Mouse (Mus musculus): ENCODE data around the gene Dusp16. TPM values are rescaled to one million over a fixed set of nuclear protein-coding genes. Genes with fewer than 3 reads are reported as not detected.

The Dusp16 gene
- polyA plus RNA-seq, 1 experiment from 2014 or later = 14.9 TPM

- Histone ChIP-seq H3K4me1 (ENCODE audit: control insufficient read depth, insufficient read depth, low read length) (peaks cover 3% of the 10 kb centered on the region), H3K36me3 (ENCODE audit: control insufficient read depth, insufficient read depth) (peaks cover 15% of the 10 kb centered on the region), H3K4me2 (ENCODE audit: low read depth, low read length) (peak overlapping the region; percentile 52), H3K9me3 (replicated peaks; ENCODE audit: control insufficient read depth, low read length) (no peaks in the 10 kb centered on the region), H3K27me3 (ENCODE audit: control insufficient read depth, insufficient read depth, low read length) (no peaks in the 10 kb centered on the region), H3K27ac (ENCODE audit: low read length) (peak overlapping the region; percentile 88), H3K4me3 (ENCODE audit: low read length) (peak overlapping the region; percentile 28), H3K9ac (ENCODE audit: low read length) (peak overlapping the region; percentile 54)
- peak; percentile 71 for ATAC-seq (replicated peaks; ENCODE audit: extremely low read depth, insufficient read depth, low FRiP score)
- 49% methylated on average over 11 of the region's 11 CpGs for WGBS
Observed at GRCm38 (mm10) chr6:134753858-134754257, 38.6 kb downstream of the Dusp16 start.

- WGBS = 90% methylated on average over 4 of the region's 4 CpGs
- peaks cover 15% of the 10 kb centered on the region for H3K36me3 ChIP-seq (ENCODE audit: control insufficient read depth, insufficient read depth)
- no peak for ATAC-seq (replicated peaks; ENCODE audit: extremely low read depth, insufficient read depth, low FRiP score)
Observed at GRCm38 (mm10) chr6:134753412-134753811, 39.0 kb downstream of the Dusp16 start.

GRCm38 (mm10) chr6:134751883-134752647 is 40.4 kb downstream of the Dusp16 start:
- no peak overlapping the region for H3K4me3 ChIP-seq (ENCODE audit: low read length)
- no peak overlapping the region for H3K27ac ChIP-seq (ENCODE audit: low read length)
- H3K9me3 ChIP-seq (replicated peaks; ENCODE audit: control insufficient read depth, low read length) = no peaks in the 10 kb centered on the region
- ATAC-seq (replicated peaks; ENCODE audit: extremely low read depth, insufficient read depth, low FRiP score) = no peak
- peaks cover 3% of the 10 kb centered on the region for H3K4me1 ChIP-seq (ENCODE audit: control insufficient read depth, insufficient read depth, low read length)
- no peak overlapping the region for H3K9ac ChIP-seq (ENCODE audit: low read length)
- peaks cover 18% of the 10 kb centered on the region; the same call in 1 of the 2 replicates for H3K36me3 ChIP-seq (ENCODE audit: control insufficient read depth, insufficient read depth)
- H3K27me3 ChIP-seq (ENCODE audit: control insufficient read depth, insufficient read depth, low read length) = no peaks in the 10 kb centered on the region
- no peak overlapping the region for H3K4me2 ChIP-seq (ENCODE audit: low read depth, low read length)
- WGBS = 79% methylated on average over 5 of the region's 5 CpGs

More at GRCm38 (mm10) chr6:134753412-134753811, 39.0 kb downstream of the Dusp16 start:
- Histone ChIP-seq H3K4me2 (ENCODE audit: low read depth, low read length) (no peak overlapping the region), H3K4me1 (ENCODE audit: control insufficient read depth, insufficient read depth, low read length) (peaks cover 3% of the 10 kb centered on the region), H3K4me3 (ENCODE audit: low read length) (no peak overlapping the region), H3K9me3 (replicated peaks; ENCODE audit: control insufficient read depth, low read length) (no peaks in the 10 kb centered on the region), H3K27me3 (ENCODE audit: control insufficient read depth, insufficient read depth, low read length) (no peaks in the 10 kb centered on the region), H3K27ac (ENCODE audit: low read length) (no peak overlapping the region), H3K9ac (ENCODE audit: low read length) (no peak overlapping the region)

- H3K36me3 ChIP-seq (ENCODE audit: control insufficient read depth, insufficient read depth) = peaks cover 18% of the 10 kb centered on the region; the same call in 1 of the 2 replicates
- 96% methylated on average over 4 of the region's 4 CpGs for WGBS
- no peak overlapping the region for H3K4me2 ChIP-seq (ENCODE audit: low read depth, low read length)
- peaks cover 3% of the 10 kb centered on the region for H3K4me1 ChIP-seq (ENCODE audit: control insufficient read depth, insufficient read depth, low read length)
- ATAC-seq (replicated peaks; ENCODE audit: extremely low read depth, insufficient read depth, low FRiP score) = no peak
- no peak overlapping the region for H3K27ac ChIP-seq (ENCODE audit: low read length)
- H3K9ac ChIP-seq (ENCODE audit: low read length) = no peak overlapping the region
- no peaks in the 10 kb centered on the region for H3K27me3 ChIP-seq (ENCODE audit: control insufficient read depth, insufficient read depth, low read length)
- no peaks in the 10 kb centered on the region for H3K9me3 ChIP-seq (replicated peaks; ENCODE audit: control insufficient read depth, low read length)
- no peak overlapping the region for H3K4me3 ChIP-seq (ENCODE audit: low read length)
Observed at GRCm38 (mm10) chr6:134751087-134751486, 41.3 kb downstream of the Dusp16 start.

GRCm38 (mm10) chr6:134748126-134748525 is 44.3 kb downstream of the Dusp16 start:
- no peak overlapping the region for H3K4me2 ChIP-seq (ENCODE audit: low read depth, low read length)
- no peak overlapping the region for H3K9ac ChIP-seq (ENCODE audit: low read length)
- H3K27ac ChIP-seq (ENCODE audit: low read length) = no peak overlapping the region
- H3K9me3 ChIP-seq (replicated peaks; ENCODE audit: control insufficient read depth, low read length) = no peaks in the 10 kb centered on the region
- H3K27me3 ChIP-seq (ENCODE audit: control insufficient read depth, insufficient read depth, low read length) = no peaks in the 10 kb centered on the region
- ATAC-seq (replicated peaks; ENCODE audit: extremely low read depth, insufficient read depth, low FRiP score) = no peak
- no peak overlapping the region for H3K4me3 ChIP-seq (ENCODE audit: low read length)
- H3K36me3 ChIP-seq (ENCODE audit: control insufficient read depth, insufficient read depth) = peaks cover 9% of the 10 kb centered on the region; the same call in 1 of the 2 replicates
- H3K4me1 ChIP-seq (ENCODE audit: control insufficient read depth, insufficient read depth, low read length) = peaks cover 2% of the 10 kb centered on the region
- WGBS = 88% methylated on average over 3 of the region's 3 CpGs

GRCm38 (mm10) chr6:134745876-134746275 is 46.5 kb downstream of the Dusp16 start:
- no peak overlapping the region for H3K27ac ChIP-seq (ENCODE audit: low read length)
- no peaks in the 10 kb centered on the region for H3K9me3 ChIP-seq (replicated peaks; ENCODE audit: control insufficient read depth, low read length)
- no peaks in the 10 kb centered on the region for H3K27me3 ChIP-seq (ENCODE audit: control insufficient read depth, insufficient read depth, low read length)
- H3K4me1 ChIP-seq (ENCODE audit: control insufficient read depth, insufficient read depth, low read length) = peaks cover 2% of the 10 kb centered on the region
- no peak overlapping the region for H3K9ac ChIP-seq (ENCODE audit: low read length)
- no peak overlapping the region for H3K4me2 ChIP-seq (ENCODE audit: low read depth, low read length)
- H3K36me3 ChIP-seq (ENCODE audit: control insufficient read depth, insufficient read depth) = peaks cover 9% of the 10 kb centered on the region; the same call in 1 of the 2 replicates
- no peak for ATAC-seq (replicated peaks; ENCODE audit: extremely low read depth, insufficient read depth, low FRiP score)
- no peak overlapping the region for H3K4me3 ChIP-seq (ENCODE audit: low read length)
- 93% methylated on average over 7 of the region's 7 CpGs for WGBS

- H3K4me3 ChIP-seq (ENCODE audit: low read length) = no peak overlapping the region
- peaks cover 2% of the 10 kb centered on the region for H3K4me1 ChIP-seq (ENCODE audit: control insufficient read depth, insufficient read depth, low read length)
- no peaks in the 10 kb centered on the region for H3K9me3 ChIP-seq (replicated peaks; ENCODE audit: control insufficient read depth, low read length)
- ATAC-seq (replicated peaks; ENCODE audit: extremely low read depth, insufficient read depth, low FRiP score) = no peak
- H3K36me3 ChIP-seq (ENCODE audit: control insufficient read depth, insufficient read depth) = peaks cover 10% of the 10 kb centered on the region
- H3K27me3 ChIP-seq (ENCODE audit: control insufficient read depth, insufficient read depth, low read length) = no peaks in the 10 kb centered on the region
- no peak overlapping the region for H3K9ac ChIP-seq (ENCODE audit: low read length)
- no peak overlapping the region for H3K27ac ChIP-seq (ENCODE audit: low read length)
- no peak overlapping the region for H3K4me2 ChIP-seq (ENCODE audit: low read depth, low read length)
Observed at GRCm38 (mm10) chr6:134743568-134743967, 48.9 kb downstream of the Dusp16 start.

- no peak overlapping the region for H3K4me3 ChIP-seq (ENCODE audit: low read length)
- 76% methylated on average over 3 of the region's 3 CpGs for WGBS
- H3K27ac ChIP-seq (ENCODE audit: low read length) = no peak overlapping the region
- H3K4me1 ChIP-seq (ENCODE audit: control insufficient read depth, insufficient read depth, low read length) = no peaks in the 10 kb centered on the region
- H3K36me3 ChIP-seq (ENCODE audit: control insufficient read depth, insufficient read depth) = peaks cover 33% of the 10 kb centered on the region
- H3K4me2 ChIP-seq (ENCODE audit: low read depth, low read length) = no peak overlapping the region
- ATAC-seq (replicated peaks; ENCODE audit: extremely low read depth, insufficient read depth, low FRiP score) = no peak
- no peaks in the 10 kb centered on the region for H3K27me3 ChIP-seq (ENCODE audit: control insufficient read depth, insufficient read depth, low read length)
- H3K9me3 ChIP-seq (replicated peaks; ENCODE audit: control insufficient read depth, low read length) = no peaks in the 10 kb centered on the region; the same call in 1 of the 2 replicates
- no peak overlapping the region for H3K9ac ChIP-seq (ENCODE audit: low read length)
Observed at GRCm38 (mm10) chr6:134736853-134737252, 55.6 kb downstream of the Dusp16 start.

- Histone ChIP-seq H3K4me2 (ENCODE audit: low read depth, low read length) (no peak overlapping the region), H3K27me3 (ENCODE audit: control insufficient read depth, insufficient read depth, low read length) (no peaks in the 10 kb centered on the region), H3K9ac (ENCODE audit: low read length) (no peak overlapping the region), H3K4me3 (ENCODE audit: low read length) (no peak overlapping the region), H3K36me3 (ENCODE audit: control insufficient read depth, insufficient read depth) (peaks cover 27% of the 10 kb centered on the region), H3K9me3 (replicated peaks; ENCODE audit: control insufficient read depth, low read length) (no peaks in the 10 kb centered on the region; the same call in 1 of the 2 replicates), H3K4me1 (ENCODE audit: control insufficient read depth, insufficient read depth, low read length) (peaks cover 10% of the 10 kb centered on the region), H3K27ac (ENCODE audit: low read length) (no peak overlapping the region)
- 88% methylated on average over 5 of the region's 5 CpGs for WGBS
- no peak for ATAC-seq (replicated peaks; ENCODE audit: extremely low read depth, insufficient read depth, low FRiP score)
Observed at GRCm38 (mm10) chr6:134733800-134734221, 58.6 kb downstream of the Dusp16 start.

Data from heart, embryonic 16.5 days (tissue).